Mouse (Mus musculus): ENCODE results near the gene Gm3005.
"Not testable (repeated sequence)": the region's sequence is repeated elsewhere in the genome, so short reads cannot be mapped to it uniquely, and the experiment has no call there.

Gm3005 gene

GRCm38 (mm10) chr14:3427803-3428202 lies at the start of gene Gm3005:
Gene Gm3005, plus strand, starts transcription at chr14:3428103.
- not testable (repeated sequence) for DNase-seq (ENCODE audit: low read depth, low spot score)

- not testable (repeated sequence) for DNase-seq (ENCODE audit: low read depth, low spot score)
These were observed 33.1 kb upstream of the Gm3005 start, which contains the start of gene Gm10413 for GRCm38 (mm10) chr14:3394793-3395192. Gene Gm10413, plus strand, starts transcription at chr14:3395093.

GRCm38 (mm10) chr14:3412314-3412713 lies 15.6 kb upstream of the Gm3005 start, which contains the start of gene Gm10409:
Gene Gm10409, plus strand, starts transcription at chr14:3412614.
- DNase-seq (ENCODE audit: low read depth, low spot score): not testable (repeated sequence)

- not testable (repeated sequence) for DNase-seq (ENCODE audit: low read depth, low spot score)
These were observed 21.2 kb downstream of the Gm3005 start, which contains the start of gene Gm10408 for GRCm38 (mm10) chr14:3449079-3449478. Gene Gm10408, plus strand, starts transcription at chr14:3449379.

GRCm38 (mm10) chr14:3634212-3634611 lies 206.3 kb downstream of the Gm3005 start, which contains the start of gene Gm3012:
Gene Gm3012, plus strand, starts transcription at chr14:3634512.
- DNase-seq (ENCODE audit: low read depth, low spot score): not testable (repeated sequence)

Data from brain, adult 2 months (tissue).